Mouse (Mus musculus): ENCODE measurements around the gene Tmem151b. TPM values are rescaled to one million over a fixed set of nuclear protein-coding genes. Genes with fewer than 3 reads are reported as not detected.

Gene Tmem151b
- total RNA-seq, 2 experiments from 2014 or later: not detected

DNA sequence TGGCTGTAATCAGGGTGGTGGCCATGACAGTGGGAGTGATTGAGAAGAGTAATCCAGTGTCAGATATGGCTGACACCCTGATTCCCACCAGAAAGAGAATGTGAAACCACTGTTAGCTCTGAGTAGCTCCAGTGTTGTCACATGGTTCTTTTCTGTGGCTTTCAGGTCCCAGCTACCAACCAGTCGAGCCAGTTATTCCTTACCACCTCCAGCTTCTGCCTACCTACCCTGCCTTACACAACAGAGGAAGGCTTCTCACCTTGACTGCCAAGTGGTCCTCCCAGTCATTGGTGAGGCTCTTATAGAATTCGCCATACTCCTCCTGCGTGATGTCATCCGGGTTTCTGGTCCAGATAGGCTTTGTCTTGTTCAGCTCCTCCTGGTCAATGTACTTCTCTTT, 20.5 kb upstream of the Tmem151b start:
- no peak overlapping the region for H3K27ac ChIP-seq
- TF ChIP-seq CTCF (IDR thresholded peaks at IDR 0.05): no peak
- DNase-seq: no peak
- intact Hi-C loops (cut with DNase I): no loop called here
- no peak overlapping the region; the same call in 1 of the 2 replicates for H3K4me3 ChIP-seq

DNA sequence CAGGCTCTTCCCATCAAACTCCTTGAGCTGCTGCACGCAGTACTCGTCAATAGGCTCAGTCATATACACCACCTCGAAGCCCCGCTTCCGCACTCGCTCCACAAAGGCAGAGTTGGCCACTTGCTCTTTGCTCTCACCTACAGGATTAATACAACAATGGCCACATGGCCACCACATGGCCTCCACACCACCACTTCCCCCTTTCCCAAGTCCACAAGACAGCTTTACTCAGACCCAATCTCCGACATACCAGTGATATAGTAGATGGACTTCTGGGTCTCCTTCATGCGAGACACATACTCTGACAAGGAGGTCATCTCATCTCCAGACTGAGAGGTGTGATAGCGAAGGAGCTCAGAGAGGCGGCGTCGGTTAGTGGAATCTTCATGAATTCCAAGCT, 19.5 kb upstream of the Tmem151b start:
- intact Hi-C loops (cut with DNase I): no loop called here
- Histone ChIP-seq H3K4me3 (no peak overlapping the region), H3K27ac (no peak overlapping the region)
- TF ChIP-seq CTCF (IDR thresholded peaks at IDR 0.05): no peak
- DNase-seq: no peak

- DNase-seq: no peak
- intact Hi-C loops (cut with DNase I): no loop called here
- no peak for TF ChIP-seq CTCF (IDR thresholded peaks at IDR 0.05)
- H3K4me3 ChIP-seq: no peak overlapping the region
- H3K27ac ChIP-seq: no peak overlapping the region
These were observed 17.7 kb upstream of the Tmem151b start for GRCm38 (mm10) chr17:45567162-45567601.

GRCm38 (mm10) chr17:45566360-45567161, 17.1 kb upstream of the Tmem151b start:
- intact Hi-C loops (cut with DNase I): no loop called here
- no peak for TF ChIP-seq CTCF (IDR thresholded peaks at IDR 0.05)
- H3K27ac ChIP-seq: no peak overlapping the region
- H3K4me3 ChIP-seq: no peak overlapping the region
- no peak for DNase-seq

DNA sequence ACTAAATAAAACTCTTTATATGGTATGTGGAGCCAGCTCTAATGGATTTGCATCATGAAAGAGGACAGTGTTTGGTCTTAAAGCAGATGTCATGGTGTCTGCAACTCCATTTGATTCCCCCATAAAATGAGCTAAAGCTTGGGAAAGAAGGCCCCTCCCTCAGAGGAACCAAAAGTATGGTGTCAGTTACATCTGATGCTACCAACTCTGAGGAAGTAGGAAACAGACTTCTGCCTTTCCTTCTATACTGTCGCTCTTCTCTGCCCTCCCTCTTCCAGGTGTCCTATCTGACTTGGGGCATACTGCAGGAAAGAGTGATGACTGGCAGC, 16.5 kb upstream of the Tmem151b start:
- no peak for DNase-seq
- H3K27ac ChIP-seq: no peak overlapping the region
- intact Hi-C loops (cut with DNase I): no loop called here

GRCm38 (mm10) chr17:45565103-45565502, 15.6 kb upstream of the Tmem151b start:
- no peak for DNase-seq
- Histone ChIP-seq H3K4me3 (peak overlapping the region; percentile 99), H3K27ac (no peak overlapping the region; the same call in 1 of the 2 replicates)
- intact Hi-C loops (cut with DNase I): no loop called here
- no peak for TF ChIP-seq CTCF (IDR thresholded peaks at IDR 0.05)

More for the DNA sequence above, 16.5 kb upstream of the Tmem151b start:
- TF ChIP-seq CTCF (IDR thresholded peaks at IDR 0.05): no peak
- H3K4me3 ChIP-seq: no peak overlapping the region

- no peak for TF ChIP-seq CTCF (IDR thresholded peaks at IDR 0.05)
- peak; percentile 55 for DNase-seq
- H3K27ac ChIP-seq: peak overlapping the region; percentile 94
- peak overlapping the region; percentile 99 for H3K4me3 ChIP-seq
- intact Hi-C loops (cut with DNase I): no loop called here
These were observed 15.1 kb upstream of the Tmem151b start for GRCm38 (mm10) chr17:45564531-45565084.

DNA sequence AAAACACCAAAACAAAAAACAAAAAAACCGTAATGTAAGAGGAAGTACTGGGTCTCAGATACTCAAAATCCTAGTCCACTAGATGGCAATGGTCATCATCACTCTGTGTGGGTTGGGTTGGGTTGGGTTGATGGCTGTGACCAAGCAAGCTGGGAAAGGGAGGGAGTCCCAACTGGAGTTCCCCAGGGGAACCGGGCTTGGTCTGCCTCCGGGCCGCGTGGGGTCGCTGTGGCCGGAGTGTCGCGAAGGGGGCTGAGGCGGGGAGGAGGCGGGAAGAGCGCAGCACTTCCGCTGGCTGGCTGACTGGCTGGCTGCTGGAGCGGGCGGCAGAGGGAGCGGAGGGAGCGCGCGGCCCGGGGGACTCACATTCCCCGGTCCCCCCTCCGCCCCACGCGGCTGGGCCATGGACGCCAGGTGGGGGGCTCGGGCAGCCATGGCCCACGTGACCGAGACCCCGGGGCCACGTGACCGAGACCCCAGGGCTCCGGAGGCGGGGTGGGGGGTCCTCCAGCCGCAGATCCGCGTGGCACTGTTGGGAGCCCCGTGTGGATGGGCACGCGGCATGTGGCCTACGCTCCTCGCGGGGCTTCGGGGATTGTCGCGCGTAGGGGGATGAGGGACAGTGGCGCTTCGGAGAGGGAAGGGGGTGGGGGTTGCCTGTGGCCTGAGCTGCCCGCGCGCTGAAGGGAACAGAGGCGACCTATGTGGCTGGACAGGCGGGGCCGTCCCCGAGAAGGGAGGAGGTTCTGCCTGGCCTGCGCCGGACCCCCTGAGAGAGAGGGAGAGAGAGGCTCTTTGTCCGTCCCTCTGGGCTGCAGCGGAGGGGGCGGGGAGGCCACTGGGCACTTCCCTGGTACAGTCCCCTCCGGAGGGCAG, 14.4 kb upstream of the Tmem151b start, which contains the start of gene Slc35b2:
Gene Slc35b2 (plus strand): TSS at position 220 of the 876 bp plus-strand sequence.
- peak; percentile 94 for TF ChIP-seq CTCF (IDR thresholded peaks at IDR 0.05)
- H3K27ac ChIP-seq: peak within 1 kb of the TSS; percentile 94
- intact Hi-C loops (cut with DNase I): no loop called here
- DNase-seq: peak; percentile 97
- peak within 1 kb of the TSS; percentile 99 for H3K4me3 ChIP-seq

DNA sequence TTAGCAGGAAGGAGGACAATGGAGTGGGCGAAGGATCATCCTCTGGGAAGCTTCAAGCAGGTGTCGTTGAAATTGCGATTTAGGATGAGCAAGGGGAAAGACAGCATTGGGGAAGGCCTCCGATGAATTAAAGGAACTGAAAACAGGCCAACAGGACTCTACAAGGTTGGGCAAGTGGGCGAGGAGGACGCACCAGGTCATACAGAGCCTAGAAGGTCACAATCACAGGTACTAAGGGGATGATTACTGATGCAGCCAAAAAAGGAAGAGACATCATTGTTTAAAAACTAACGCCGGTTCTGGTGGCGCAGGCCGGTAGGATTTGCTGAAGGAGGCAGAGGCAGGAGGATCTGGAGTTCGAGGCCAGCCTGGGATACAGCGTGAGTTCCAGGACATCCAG, 13.7 kb upstream of the Tmem151b start:
- TF ChIP-seq CTCF (IDR thresholded peaks at IDR 0.05): no peak
- intact Hi-C loops (cut with DNase I): no loop called here
- Histone ChIP-seq H3K27ac (peak overlapping the region; percentile 94), H3K4me3 (peak overlapping the region; percentile 99)
- no peak for DNase-seq

DNA sequence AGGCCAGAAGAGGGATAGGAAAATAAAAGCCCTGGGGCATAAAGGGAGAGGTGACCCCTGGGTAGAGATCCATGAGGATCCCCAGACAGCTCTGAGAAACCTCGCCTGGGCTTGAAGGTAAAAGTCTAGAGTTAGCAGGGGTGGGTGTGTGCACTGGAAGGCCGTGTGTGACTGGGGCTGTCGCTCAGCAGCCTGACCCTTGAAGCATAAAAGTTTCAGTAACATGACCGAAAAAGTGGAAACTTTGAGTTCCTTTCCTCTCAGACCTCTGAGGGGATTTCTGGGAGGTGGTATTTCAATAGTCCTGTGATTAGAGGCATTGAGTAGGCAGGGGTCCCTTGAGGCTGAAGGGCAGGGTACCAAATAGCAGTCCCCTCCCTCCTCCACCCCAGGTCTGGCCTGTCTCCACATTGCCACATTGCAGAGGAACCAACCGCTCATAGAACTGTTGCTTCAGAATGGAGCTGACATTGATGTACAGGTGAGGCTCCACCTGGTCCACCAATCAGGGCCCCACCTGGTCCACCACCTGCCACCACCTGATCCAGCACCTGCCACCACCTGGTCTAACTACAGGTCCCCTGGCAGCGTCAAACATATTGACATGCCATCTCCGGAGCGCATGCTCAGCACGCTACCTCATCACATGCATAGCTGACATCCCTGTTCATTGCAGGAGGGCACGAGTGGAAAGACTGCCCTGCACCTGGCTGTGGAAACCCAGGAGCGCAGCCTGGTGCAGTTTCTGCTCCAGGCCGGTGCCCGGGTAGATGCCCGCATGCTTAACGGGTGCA, 10.5 kb upstream of the Tmem151b start:
- Histone ChIP-seq H3K27ac (no peak overlapping the region), H3K4me3 (no peak overlapping the region)
- intact Hi-C loops (cut with DNase I): no loop called here
- no peak for DNase-seq
- TF ChIP-seq CTCF (IDR thresholded peaks at IDR 0.05): no peak

DNA sequence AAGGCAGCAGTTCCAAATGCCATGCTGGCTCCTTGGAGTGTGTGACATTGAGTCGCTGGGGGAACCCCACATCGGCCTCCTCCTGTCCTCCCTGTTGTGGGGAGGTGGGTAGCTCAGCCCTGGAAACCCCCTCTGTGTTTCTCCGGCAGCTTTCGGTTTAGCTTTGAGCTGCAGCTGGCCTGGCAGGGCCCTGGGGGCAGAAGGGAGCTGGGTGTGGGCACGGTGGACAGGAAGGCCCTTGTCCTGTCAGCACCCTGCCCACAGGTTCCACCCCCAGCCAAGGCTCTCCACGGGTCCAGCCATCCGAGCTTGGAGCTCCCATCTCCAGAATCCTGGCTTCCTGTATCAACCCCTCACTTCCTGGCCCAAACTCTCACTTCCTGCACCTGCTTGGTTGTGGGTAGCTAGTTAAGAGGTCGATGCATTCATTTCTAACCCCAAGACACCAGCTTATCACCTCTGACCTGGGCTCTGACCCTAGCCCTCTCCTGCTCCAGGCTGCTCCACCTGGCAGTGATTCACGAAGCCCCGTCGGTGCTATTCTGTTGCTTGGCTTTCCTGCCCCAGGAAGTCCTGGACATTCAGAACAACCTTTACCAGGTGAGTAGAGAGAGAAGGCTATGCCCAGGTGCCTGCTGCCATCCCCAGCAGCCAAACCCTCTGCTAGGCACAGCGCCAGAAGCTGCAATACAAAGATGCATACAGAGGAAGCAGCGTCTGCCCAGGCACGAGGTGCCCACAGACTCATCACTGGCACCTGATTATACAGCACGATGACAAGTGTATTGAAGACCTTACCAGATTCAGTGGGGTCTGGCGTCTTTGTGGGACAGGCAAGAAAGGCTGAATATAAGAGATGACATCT, 8.8 kb upstream of the Tmem151b start:
- intact Hi-C loops (cut with DNase I): no loop called here
- no peak for TF ChIP-seq CTCF (IDR thresholded peaks at IDR 0.05)
- Histone ChIP-seq H3K27ac (no peak overlapping the region), H3K4me3 (peak overlapping the region; percentile 13)
- DNase-seq: no peak
